Comparison of ENCODE assay signal across 10 mouse cellular contexts in the genomic region with DNA sequence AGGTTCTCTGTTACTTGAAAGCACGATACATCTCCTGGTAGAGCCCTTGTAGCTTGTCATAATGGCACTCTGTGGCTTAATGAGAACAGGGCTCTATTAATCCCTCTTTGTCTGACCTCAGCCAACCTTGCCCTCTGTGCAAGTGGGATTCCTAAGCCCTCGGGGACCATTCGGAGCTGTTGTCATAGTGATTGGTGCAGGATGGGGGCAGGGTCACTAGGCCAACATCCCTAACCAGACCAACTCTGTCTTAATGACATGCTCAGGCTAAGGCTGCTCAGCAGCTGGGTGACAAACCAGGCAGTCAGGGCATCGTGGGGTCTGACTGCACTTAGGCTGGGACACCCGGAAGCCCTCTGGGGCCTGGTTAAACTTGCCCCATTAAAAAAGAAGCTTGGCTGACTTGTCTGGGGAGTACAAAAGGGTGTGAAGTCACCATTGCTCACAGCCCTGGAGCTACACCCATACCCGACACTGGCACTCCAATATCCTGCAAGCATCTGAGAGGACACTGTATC. TPM values are rescaled to one million over a fixed set of nuclear protein-coding genes. Genes with fewer than 3 reads are reported as not detected.
DNase-seq lines count a peak whose midpoint lies in the region; ATAC-seq lines count a peak whose summit lies in the region.
"Had no signal": no experiment of that assay in that cellular context is flagged by ENCODE, and none has a peak within 500 bp of the region (broad histone marks: within the 10 kb centered on the region; RNA-seq: fewer than 3 reads in every experiment).

No protein-coding gene starts in this region.

- DNase-seq in kidney, adult 18-20 months = no peak
- peak; percentile 80 for DNase-seq in forebrain, embryonic 11.5 days (ENCODE audit: low spot score)
- DNase-seq in layer of hippocampus, postnatal 10 days (ENCODE audit: low spot score in 2 of 2) = peak; percentile 45 to 53
- DNase-seq in urinary bladder, postnatal 14 days (ENCODE audit: low spot score) = no peak
- no peak for DNase-seq in heart, adult 8-10 months (ENCODE audit: low spot score)
- DNase-seq: heart, postnatal 14 days; lung, adult 2 months had no signal

- 32% methylated on average over 6 of the region's 6 CpGs for WGBS in kidney, embryonic 16.5 days
- 4% methylated on average over 6 of the region's 6 CpGs for WGBS in forebrain, embryonic 11.5 days
- 13% methylated on average over 6 of the region's 6 CpGs for whole genome bisulfite sequencing in neural tube, embryonic 14.5 days

- no peak overlapping the region for H3K27ac ChIP-seq in kidney, embryonic 16.5 days (ENCODE audit: low read length)
- peak overlapping the region; percentile 74 for H3K27ac ChIP-seq in forebrain, embryonic 11.5 days (ENCODE audit: low read depth, low read length)
- no peak overlapping the region for H3K27ac ChIP-seq in neural tube, embryonic 14.5 days (ENCODE audit: low read depth, low read length)

- H3K9ac ChIP-seq in kidney, embryonic 16.5 days (replicated peaks; ENCODE audit: low read length) = no peak overlapping the region
- no peak overlapping the region for H3K9ac ChIP-seq in forebrain, embryonic 11.5 days (ENCODE audit: low read length)
- no peak overlapping the region for H3K9ac ChIP-seq in neural tube, embryonic 14.5 days (replicated peaks; ENCODE audit: low read depth, low read length)

- no peaks in the 10 kb centered on the region for H3K9me3 ChIP-seq in kidney, embryonic 16.5 days (ENCODE audit: low read length)
- no peaks in the 10 kb centered on the region for H3K9me3 ChIP-seq in forebrain, embryonic 11.5 days (ENCODE audit: control insufficient read depth, low read length)
- no peaks in the 10 kb centered on the region for H3K9me3 ChIP-seq in neural tube, embryonic 14.5 days (ENCODE audit: control insufficient read depth, low read length)

- no peak overlapping the region for H3K4me2 ChIP-seq in kidney, embryonic 16.5 days (replicated peaks; ENCODE audit: low read depth, low read length)
- no peak overlapping the region for H3K4me2 ChIP-seq in forebrain, embryonic 11.5 days (ENCODE audit: low read depth, low read length, severe bottlenecking)
- H3K4me2 ChIP-seq in neural tube, embryonic 14.5 days (ENCODE audit: low read depth, low read length) = no peak overlapping the region

- H3K4me3 ChIP-seq in kidney, embryonic 16.5 days (ENCODE audit: low read length) = no peak overlapping the region
- H3K4me3 ChIP-seq in forebrain, embryonic 11.5 days (ENCODE audit: low read depth, low read length) = no peak overlapping the region
- no peak overlapping the region for H3K4me3 ChIP-seq in neural tube, embryonic 14.5 days (ENCODE audit: low read depth, low read length)

- peak; percentile 62; the same call in 1 of the 2 replicates for ATAC-seq in kidney, embryonic 16.5 days (ENCODE audit: low FRiP score, low TSS enrichment)
- peak; percentile 90 for ATAC-seq in forebrain, embryonic 11.5 days (replicated peaks; ENCODE audit: low FRiP score)
- peak; percentile 84 for ATAC-seq in neural tube, embryonic 14.5 days (ENCODE audit: low read depth)
- ATAC-seq in granulocyte monocyte progenitor cell, adult 5-6 weeks (replicated peaks; ENCODE audit: poor library complexity, severe bottlenecking) = no peak

- H3K4me1 ChIP-seq in kidney, embryonic 16.5 days (ENCODE audit: insufficient read depth, low read length) = peaks cover 4% of the 10 kb centered on the region; the same call in 1 of the 2 replicates
- H3K4me1 ChIP-seq in forebrain, embryonic 11.5 days (replicated peaks; ENCODE audit: control insufficient read depth, insufficient read depth, low read length) = peaks cover 7% of the 10 kb centered on the region
- H3K4me1 ChIP-seq in neural tube, embryonic 14.5 days (ENCODE audit: control insufficient read depth, insufficient read depth, low read length) = no peaks in the 10 kb centered on the region

- no peaks in the 10 kb centered on the region for H3K36me3 ChIP-seq in kidney, embryonic 16.5 days (ENCODE audit: insufficient read depth, low read length)
- H3K36me3 ChIP-seq in forebrain, embryonic 11.5 days (ENCODE audit: control insufficient read depth, insufficient read depth, low read length) = no peaks in the 10 kb centered on the region
- H3K36me3 ChIP-seq in neural tube, embryonic 14.5 days (ENCODE audit: control insufficient read depth, insufficient read depth, low read length) = no peaks in the 10 kb centered on the region

- H3K27me3 ChIP-seq in kidney, embryonic 16.5 days (ENCODE audit: insufficient read depth, low read length) = no peaks in the 10 kb centered on the region
- no peaks in the 10 kb centered on the region for H3K27me3 ChIP-seq in forebrain, embryonic 11.5 days (ENCODE audit: control insufficient read depth, insufficient read depth, low read length)
- no peaks in the 10 kb centered on the region for H3K27me3 ChIP-seq in neural tube, embryonic 14.5 days (ENCODE audit: control insufficient read depth, insufficient read depth, low read length)

RNA-seq across cellular contexts. Expression of a gene that starts 51.1 kb away (rescaled TPM):
- 20.0 and 20.8 TPM in 2 replicates for polyA plus RNA-seq in kidney, embryonic 16.5 days (2015; fragmentation: Nextera tagmentation; extraction: Ambion mirVana)
- polyA plus RNA-seq in forebrain, embryonic 11.5 days (2014; fragmentation: Nextera tagmentation; extraction: Ambion mirVana) = 7.8 and 10.5 TPM in 2 replicates
- 10 to 100 TPM; 10.5 to 12.0 TPM for total RNA-seq in layer of hippocampus, postnatal 10 days (2021)
- polyA plus RNA-seq in neural tube, embryonic 14.5 days (2014; fragmentation: Nextera tagmentation; extraction: Ambion mirVana) = 6.0 and 6.2 TPM in 2 replicates
- 10 to 100 TPM; 13.9 to 20.3 (median 17.1) TPM for total RNA-seq in heart, adult 8-10 months (2022)
- 5.4 and 19.9 TPM in 2 replicates for total RNA-seq in granulocyte monocyte progenitor cell, adult 5-6 weeks (2014; fragmentation: Nextera tagmentation)
- 5.8 and 11.2 TPM in 2 replicates for total RNA-seq in granulocyte monocyte progenitor cell, adult 5-6 weeks (2017)

Comparison
In these comparisons a context has a peak if more than half of its experiments do, and no peak if none do; other contexts are left out.
1. DNase-seq: peak in forebrain, embryonic 11.5 days (single experiment) and layer of hippocampus, postnatal 10 days (2 of 2); none in kidney, adult 18-20 months (single experiment), urinary bladder, postnatal 14 days (single experiment) and heart, adult 8-10 months (single experiment).